Mouse (Mus musculus): Measurements from ENCODE around the gene Ttc24. TPM values are rescaled to one million over a fixed set of nuclear protein-coding genes. Genes with fewer than 3 reads are reported as not detected.

Gene Ttc24
- polyA plus RNA-seq, 1 experiment = not detected

DNA sequence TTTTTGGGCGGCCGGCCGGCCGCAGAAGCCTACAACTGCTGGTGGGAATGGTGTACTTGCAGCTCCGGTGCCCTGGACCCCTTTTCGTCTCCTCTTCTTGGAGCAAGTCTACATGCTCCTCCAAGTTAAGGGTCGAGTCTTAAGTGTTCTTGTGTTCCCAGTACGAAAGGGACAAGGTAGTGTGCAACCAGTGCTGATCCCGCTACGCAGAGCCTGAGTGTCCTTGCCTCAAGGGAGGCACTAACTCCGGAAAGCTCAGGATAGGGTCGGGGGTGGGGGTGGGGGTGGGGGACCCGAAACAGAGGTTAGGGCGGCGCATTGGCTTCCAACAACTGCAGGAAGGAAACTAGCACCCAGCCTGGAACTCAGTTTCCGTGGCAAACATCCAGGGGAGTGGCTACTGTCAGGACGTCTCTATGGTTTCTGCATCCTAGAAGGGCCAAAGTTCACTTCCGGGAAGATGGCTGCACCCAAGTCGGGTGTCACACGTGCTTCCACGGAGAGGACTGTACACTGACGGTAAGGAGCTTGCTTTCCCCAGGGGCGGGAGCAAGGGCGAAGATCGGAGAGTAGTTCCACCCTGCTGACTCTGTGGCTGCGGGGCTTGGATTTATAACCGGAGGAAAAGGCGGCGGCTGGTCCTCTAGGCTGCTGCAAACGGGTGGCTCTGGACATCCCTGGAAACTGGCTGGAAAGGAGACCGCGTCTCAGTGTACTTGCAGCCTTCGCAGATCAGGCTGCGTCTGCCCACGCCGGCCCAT is 35.3 kb downstream of the Ttc24 start, which contains the start of gene Gpatch4:
Gene Gpatch4, plus strand, starts transcription at position 448 of the 761 bp plus-strand sequence.
- no peak for TF ChIP-seq GATA1 (IDR thresholded peaks at IDR 0.05; ENCODE audit: low read length)

DNA sequence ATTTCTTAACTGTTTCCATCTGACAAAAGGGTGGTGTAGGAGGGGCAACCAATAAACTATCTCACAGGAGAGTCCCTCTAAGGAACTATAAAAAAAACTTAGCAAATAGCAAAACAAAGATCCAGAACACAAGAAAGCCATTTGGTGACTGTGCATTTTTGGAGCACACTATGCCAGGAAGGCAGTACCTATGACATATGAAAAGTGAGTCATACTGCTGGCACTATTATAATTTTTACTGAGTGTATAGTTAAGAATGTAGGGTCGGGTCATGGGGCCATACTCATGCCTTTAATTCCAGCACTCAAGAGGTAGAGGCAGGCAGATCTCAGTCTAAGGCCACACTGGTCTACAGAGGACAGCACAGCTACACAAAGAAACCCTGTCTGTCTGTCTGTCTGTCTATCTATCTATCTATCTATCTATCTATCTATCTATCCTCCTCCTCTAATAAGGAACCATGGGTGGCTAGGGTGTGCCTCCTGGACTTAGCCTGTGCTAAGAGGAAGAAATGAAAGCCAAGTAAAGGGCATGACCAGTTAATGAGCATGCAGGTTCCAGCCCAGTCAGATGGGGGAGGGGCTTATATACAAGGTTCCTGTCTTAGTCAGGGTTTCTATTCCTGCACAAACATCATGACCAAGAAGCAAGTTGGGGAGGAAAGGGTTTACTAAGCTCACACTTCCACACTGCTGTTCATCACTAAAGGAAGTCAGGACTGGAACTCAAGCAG is 42.4 kb downstream of the Ttc24 start:
- TF ChIP-seq GATA1 (IDR thresholded peaks at IDR 0.05; ENCODE audit: low read length) = no peak

DNA sequence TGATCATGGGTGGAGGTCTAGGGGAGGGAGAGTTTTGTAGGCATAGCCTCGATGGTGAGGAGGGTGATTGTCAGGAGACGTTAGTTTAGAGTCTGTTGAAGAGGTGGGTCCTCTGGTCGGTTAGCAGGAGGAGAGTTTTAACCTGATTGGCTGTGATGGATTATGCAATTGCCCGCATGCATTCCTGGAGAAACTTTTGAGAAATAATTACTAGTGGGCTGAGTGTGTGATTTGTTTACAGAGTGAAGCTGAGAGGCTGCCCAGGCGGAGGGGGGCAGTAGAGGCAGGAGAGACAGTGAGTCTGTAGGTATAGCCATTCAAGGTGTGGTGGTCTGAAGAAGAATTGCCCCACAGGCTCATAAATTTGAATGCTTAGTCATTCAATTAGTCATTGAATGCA is 44.6 kb downstream of the Ttc24 start:
- TF ChIP-seq GATA1 (IDR thresholded peaks at IDR 0.05; ENCODE audit: low read length) = no peak

DNA sequence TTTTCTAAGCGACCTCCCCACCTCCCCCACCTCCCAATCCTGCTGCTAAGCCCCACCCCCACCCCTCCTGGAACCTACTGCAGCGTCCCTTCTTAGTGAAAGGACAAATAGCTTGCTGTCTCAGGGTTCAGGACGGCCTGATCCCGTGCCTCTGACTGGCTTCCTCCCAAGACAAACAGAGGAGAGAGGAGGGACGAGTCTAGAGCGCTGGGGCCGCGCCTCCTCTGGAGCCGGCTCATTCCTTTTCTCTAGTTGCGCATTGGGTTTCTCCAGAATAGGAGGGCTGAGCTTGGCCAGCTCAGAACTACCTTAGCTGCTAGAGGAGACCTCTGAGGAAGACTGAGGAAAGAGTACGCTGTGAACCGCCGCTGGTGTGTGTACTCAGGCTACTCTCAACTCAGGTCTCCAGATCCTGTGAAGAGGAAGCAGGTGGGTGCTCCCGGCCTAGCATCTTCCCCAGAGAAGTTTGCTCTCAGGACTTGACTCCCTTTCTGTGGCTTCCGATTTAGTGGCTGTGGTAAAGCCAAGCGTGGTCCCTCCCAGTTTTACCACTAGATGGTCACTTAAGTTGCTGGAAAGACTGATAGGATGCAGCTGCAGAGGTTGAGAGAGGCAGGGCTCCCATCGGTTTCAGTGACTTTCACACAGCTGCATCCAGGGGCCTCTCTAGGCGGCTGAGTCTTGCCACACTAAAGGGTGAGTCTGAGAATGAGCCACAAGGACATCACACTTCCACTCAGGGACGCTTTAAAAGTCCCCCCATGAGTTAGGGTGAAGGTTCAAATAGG is 47.3 kb downstream of the Ttc24 start:
- no peak for TF ChIP-seq GATA1 (IDR thresholded peaks at IDR 0.05; ENCODE audit: low read length)

DNA sequence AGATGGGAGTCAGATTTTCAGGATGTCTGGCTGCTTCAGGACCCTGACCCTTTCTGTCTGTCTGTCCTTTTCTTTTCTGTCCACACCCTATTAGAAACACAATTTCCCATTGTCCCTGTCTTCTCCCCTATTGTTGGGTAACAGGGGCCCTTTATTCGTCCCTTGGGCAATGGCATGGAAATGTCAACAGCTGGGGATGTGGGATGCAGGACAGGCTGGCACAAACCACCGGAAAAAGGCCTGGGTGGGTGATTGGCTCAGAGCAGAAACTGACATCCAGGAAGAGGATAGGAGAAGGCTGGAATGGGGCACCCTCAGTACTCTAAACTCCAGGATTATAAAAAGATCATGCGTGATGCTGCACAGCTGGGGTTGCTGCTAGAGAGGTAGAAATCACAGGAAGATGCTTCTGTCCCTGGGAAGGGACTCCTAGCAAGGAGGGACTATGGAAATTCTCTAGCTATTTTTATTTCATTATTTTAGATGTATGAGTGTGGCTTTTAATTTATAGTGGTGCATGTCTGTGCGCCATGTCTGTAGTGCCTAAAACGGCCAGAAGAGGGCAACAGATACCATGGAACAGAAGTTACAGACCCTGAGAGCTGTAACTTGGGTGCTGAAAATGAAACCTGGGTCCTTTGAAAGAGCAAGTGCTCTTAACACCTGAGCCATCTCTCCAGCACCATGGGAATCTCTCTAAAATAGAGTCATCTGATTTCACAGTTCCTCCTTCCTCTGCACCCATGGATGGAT is 50.5 kb downstream of the Ttc24 start, which contains the start of gene Hapln2:
Gene Hapln2, minus strand, starts transcription at position 150 of the 753 bp plus-strand sequence.
- TF ChIP-seq GATA1 (IDR thresholded peaks at IDR 0.05; ENCODE audit: low read length) = no peak

DNA sequence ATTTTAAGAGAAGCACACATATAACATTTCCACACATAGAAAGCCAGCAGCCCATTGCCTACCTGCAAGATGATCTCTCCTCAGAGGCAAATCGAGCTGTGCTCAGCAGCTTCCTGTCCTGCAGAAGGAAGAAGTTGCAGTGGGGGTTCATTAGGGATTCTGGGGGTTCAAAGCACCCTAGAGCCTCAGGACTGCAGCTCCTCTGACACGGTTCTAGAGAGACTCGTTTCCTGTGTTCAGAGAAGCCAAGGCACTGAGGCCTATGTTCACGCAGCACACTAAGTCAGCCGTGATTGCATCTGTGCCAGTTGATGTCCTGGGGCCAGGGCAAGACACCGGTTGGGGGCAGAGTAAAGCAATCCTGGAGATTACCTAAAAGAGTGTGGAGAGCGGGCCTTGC is 51.3 kb downstream of the Ttc24 start:
- no peak for TF ChIP-seq GATA1 (IDR thresholded peaks at IDR 0.05; ENCODE audit: low read length)

DNA sequence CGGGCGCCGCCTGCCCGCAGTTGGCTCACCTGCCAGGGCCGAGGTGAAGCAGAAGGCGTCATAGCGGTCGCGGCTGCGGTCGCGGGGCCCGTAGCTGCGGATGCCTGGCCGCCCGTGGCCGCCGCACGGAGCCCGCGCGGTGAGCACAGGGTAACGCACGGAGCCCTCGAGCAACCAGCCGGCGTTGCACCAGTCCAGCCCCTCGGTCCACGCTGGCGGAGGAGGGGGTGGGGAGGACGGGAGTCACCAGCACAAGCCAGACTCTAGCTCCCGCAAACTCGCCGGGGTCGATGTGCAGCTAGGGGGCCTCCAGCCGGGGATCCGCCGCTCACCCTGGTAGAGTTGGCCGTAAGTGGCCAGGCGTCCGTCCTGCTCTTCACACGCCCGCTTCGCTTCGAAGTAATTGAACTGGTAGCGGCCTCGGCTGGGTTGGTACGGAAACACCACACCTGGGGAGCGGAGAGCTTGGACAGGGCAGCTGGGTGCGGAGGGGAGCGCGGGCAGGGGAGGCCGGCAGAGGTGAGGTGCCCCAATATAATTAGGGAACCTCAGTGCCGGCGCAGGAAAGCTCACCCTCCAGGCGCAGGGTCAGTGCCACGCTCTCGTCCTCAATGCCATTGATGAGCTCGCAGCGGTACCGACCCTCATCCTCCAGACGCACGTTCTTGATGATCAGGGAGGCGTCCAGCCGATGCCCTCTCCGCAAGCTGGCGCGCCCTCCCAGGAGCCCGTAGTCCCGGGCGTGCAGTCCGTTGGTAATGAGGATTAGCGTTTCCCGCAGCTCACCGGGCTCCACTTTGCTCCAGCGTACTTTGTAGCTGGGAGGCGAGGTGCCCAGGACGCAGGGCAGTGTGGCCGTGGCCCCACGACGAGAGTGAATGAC is 54.7 kb downstream of the Ttc24 start:
- TF ChIP-seq GATA1 (IDR thresholded peaks at IDR 0.05; ENCODE audit: low read length) = no peak

DNA sequence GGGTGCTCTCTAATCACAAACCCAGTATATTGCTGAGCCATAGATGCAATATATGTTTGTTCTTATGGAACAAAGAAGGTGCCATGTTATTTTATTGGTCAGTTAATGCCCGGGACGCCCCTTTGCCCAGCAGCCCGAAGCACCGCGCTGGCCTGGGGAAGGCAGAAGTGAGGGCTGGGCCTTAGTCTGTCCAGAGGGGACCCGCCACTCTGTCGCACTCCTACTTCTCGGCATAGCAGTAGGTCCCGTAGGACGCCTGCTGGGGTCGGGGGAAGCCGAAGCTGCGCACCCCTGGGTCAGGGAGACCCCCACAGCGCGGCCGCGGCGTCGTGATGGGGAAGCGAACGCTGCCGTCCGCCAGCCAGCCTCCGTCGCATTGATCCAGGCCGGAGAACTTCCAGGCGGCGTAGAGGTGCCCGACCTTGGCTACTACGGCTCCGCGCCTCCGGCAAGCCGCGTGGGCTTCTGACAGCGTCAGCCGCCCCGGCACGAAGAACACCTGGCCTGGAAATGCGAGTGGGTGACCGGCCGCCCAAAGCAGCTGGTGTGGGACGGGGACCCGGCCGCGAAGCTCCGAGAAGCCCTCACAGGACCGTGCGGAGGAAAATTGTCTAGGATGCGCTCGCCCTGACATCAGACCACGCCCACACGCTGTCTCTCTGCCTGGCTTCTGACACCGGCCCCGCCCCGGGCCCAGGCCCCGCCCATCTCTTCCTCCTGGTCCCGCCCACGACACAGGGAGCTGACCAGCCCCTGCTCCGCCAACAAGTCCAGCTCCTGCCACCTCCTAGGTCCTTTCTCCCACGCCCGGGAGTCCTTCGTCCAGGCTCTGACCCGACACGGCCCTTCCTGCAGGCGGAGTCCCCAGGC is 55.5 kb downstream of the Ttc24 start:
- no peak for TF ChIP-seq GATA1 (IDR thresholded peaks at IDR 0.05; ENCODE audit: low read length)

Other genes starting within 250 kb of the Ttc24 start
- 0.02 TPM in 1 of 2 replicates, not detected in the other for gene Sh2d2a, start 231.5 kb downstream of the Ttc24 start, polyA plus RNA-seq (2012)
- 81.3 and 101 TPM in 2 replicates for gene Prcc, start 192.7 kb downstream of the Ttc24 start, polyA plus RNA-seq (2012)
- gene Hdgf, start 172.0 kb downstream of the Ttc24 start, polyA plus RNA-seq (2012) = 2,373 and 3,088 TPM in 2 replicates
- gene Mrpl24, start 158.8 kb downstream of the Ttc24 start, polyA plus RNA-seq (2012) = 13.8 and 15.8 TPM in 2 replicates
- gene Isg20l2, start 148.0 kb downstream of the Ttc24 start, polyA plus RNA-seq (2012) = 14.0 and 17.6 TPM in 2 replicates
- 16.3 and 26.0 TPM in 2 replicates for gene Rrnad1, start 147.6 kb downstream of the Ttc24 start, polyA plus RNA-seq (2012)
- gene Crabp2, start 129.6 kb downstream of the Ttc24 start, polyA plus RNA-seq (2012) = not detected in 2 replicates
- not detected in 2 replicates for gene Nes, start 107.2 kb downstream of the Ttc24 start, polyA plus RNA-seq (2012)
- not detected in 2 replicates for gene Bcan, start 78.1 kb downstream of the Ttc24 start, polyA plus RNA-seq (2012)
- not detected in 2 replicates for gene Hapln2, start 50.7 kb downstream of the Ttc24 start, polyA plus RNA-seq (2012)
- 34.8 and 53.1 TPM in 2 replicates for gene Gpatch4, start 35.2 kb downstream of the Ttc24 start, polyA plus RNA-seq (2012)
- 26.1 and 37.5 TPM in 2 replicates for gene Naxe, start 19.8 kb downstream of the Ttc24 start, polyA plus RNA-seq (2012)
- 7.6 and 13.5 TPM in 2 replicates for gene Iqgap3, start 3.7 kb upstream of the Ttc24 start, polyA plus RNA-seq (2012)
- 164 and 168 TPM in 2 replicates for gene Mef2d, start 64.1 kb upstream of the Ttc24 start, polyA plus RNA-seq (2012)
- gene Rhbg, start 176.4 kb upstream of the Ttc24 start, polyA plus RNA-seq (2012) = not detected in 2 replicates
- gene Gm38392, start 208.9 kb upstream of the Ttc24 start, polyA plus RNA-seq (2012) = not detected in 2 replicates
- gene Tsacc, start 218.7 kb upstream of the Ttc24 start, polyA plus RNA-seq (2012) = 0.52 and 1.1 TPM in 2 replicates
- gene Cct3, start 218.8 kb upstream of the Ttc24 start, polyA plus RNA-seq (2012) = 13.4 and 13.6 TPM in 2 replicates
- gene Glmp, start 246.7 kb upstream of the Ttc24 start, polyA plus RNA-seq (2012) = 18.7 and 56.8 TPM in 2 replicates

Data from G1E-ER4 (cell line).